Mouse (Mus musculus) ES-E14 (cell line): ENCODE measurements around the gene Bzw1. TPM values are rescaled to one million over a fixed set of nuclear protein-coding genes. Genes with fewer than 3 reads are reported as not detected.

Source experiments
- DNase-seq: peaks from one replicate; pipeline ENCODE4 v3.0.0-alpha.2; 2013; ENCODE audit warnings: low read depth, low spot score
- H3K27ac ChIP-seq: 2 replicates; pipeline ENCODE4 v1.5.1; 2012; ENCODE audit warnings: low read depth, mild to moderate bottlenecking, low read length, moderate library complexity, mixed read lengths; ENCODE audit not compliant: poor library complexity, insufficient read depth, severe bottlenecking
- H3K36me3 ChIP-seq: 2 replicates; pipeline ENCODE4 v1.6.1; 2012; ENCODE audit warnings: mild to moderate bottlenecking, low read length, moderate library complexity, mixed read lengths; ENCODE audit not compliant: control insufficient read depth, poor library complexity, insufficient read depth, severe bottlenecking
- H3K4me1 ChIP-seq, 2 experiments: fragments of 150-350 bp in 1 of 2; sonication (generic) in 1 of 2; 2 replicates each; pipeline ENCODE4 v1.6.1; 2012; ENCODE audit warnings: low read length in 2 of 2, mild to moderate bottlenecking in 1 of 2, mixed read lengths in 1 of 2; ENCODE audit not compliant: control insufficient read depth in 2 of 2, insufficient read depth in 2 of 2, poor library complexity in 1 of 2
- H3K4me3 ChIP-seq, 2 experiments: fragments of 150-350 bp in 1 of 2; sonication (generic) in 1 of 2; 2 replicates each; pipeline ENCODE4 v1.5.1; 2012; ENCODE audit warnings: low read length in 2 of 2, low read depth in 1 of 2, mild to moderate bottlenecking in 1 of 2, mixed read lengths in 1 of 2; ENCODE audit not compliant: insufficient read depth in 1 of 2, poor library complexity in 1 of 2, severe bottlenecking in 1 of 2
- H3K9ac ChIP-seq: 2 replicates; pipeline ENCODE4 v1.6.1; 2012; ENCODE audit warnings: low read depth, mild to moderate bottlenecking, low read length, mixed read lengths; ENCODE audit not compliant: poor library complexity, insufficient read depth, severe bottlenecking
- H3K9me3 ChIP-seq: fragments of 150-350 bp; sonication (generic); 2 replicates; pipeline ENCODE4 v1.6.1; 2012; ENCODE audit warnings: low read depth, mild to moderate bottlenecking, low read length; ENCODE audit not compliant: control insufficient read depth, insufficient read depth
- CHD2 ChIP-seq: IDR thresholded peaks from 2 replicates; pipeline ENCODE4 v1.6.1; 2014; ENCODE audit warnings: mild to moderate bottlenecking, low read depth, low read length, inconsistent platforms
- HCFC1 ChIP-seq: IDR thresholded peaks from 2 replicates; pipeline ENCODE4 v1.6.1; 2012; ENCODE audit warnings: low read length, inconsistent platforms, borderline replicate concordance; ENCODE audit not compliant: insufficient read depth
- MAFK ChIP-seq: IDR thresholded peaks from 2 replicates; pipeline ENCODE4 v1.6.1; 2014; ENCODE audit warnings: mild to moderate bottlenecking, low read depth, low read length, inconsistent platforms; ENCODE audit not compliant: insufficient read depth
- ZC3H11A ChIP-seq: IDR thresholded peaks from 2 replicates; pipeline ENCODE4 v1.6.1; 2012; ENCODE audit warnings: low read depth, mild to moderate bottlenecking, inconsistent platforms, low read length, borderline replicate concordance
- ZNF384 ChIP-seq: IDR thresholded peaks from 2 replicates; pipeline ENCODE4 v1.6.1; 2012; ENCODE audit warnings: low read depth, low read length, inconsistent platforms
- in situ Hi-C, 2 experiments: fragments of 600-800 bp; cut with MboI; formaldehyde crosslinking; loops; one replicate each; pipeline ENCODE4 v1.15.1; 2025; ENCODE audit warnings: low sequenced_read_pairs in 2 of 2, inconsistent platforms in 1 of 2; ENCODE audit not compliant: unreplicated experiment in 2 of 2
- total RNA-seq: library from RNA; depleted of rRNA; stranded (reverse); fragments of 300-350 nt; gene quantifications from 2 replicates; pipeline ENCODE4 v1.2.3, GENCODE M21; 2012

The Bzw1 gene
- total RNA-seq, 1 experiment = 167 TPM

GRCm38 (mm10) chr1:58407321-58407720 is 14.6 kb downstream of the Bzw1 start:
- in situ Hi-C loops = loop anchor here in 1 of 2 experiments (25.0 kb wide), 1 partner anchor 1305 kb away; no protein-coding TSS in a partner anchor

GRCm38 (mm10) chr1:58408141-58408540 is 15.4 kb downstream of the Bzw1 start:
- H3K4me1 ChIP-seq = no peaks in the 10 kb centered on the region; a peak in 1 of 4 replicates
- no peak for TF ChIP-seq ZNF384
- TF ChIP-seq ZC3H11A = no peak
- no peak for TF ChIP-seq MAFK
- TF ChIP-seq HCFC1 = no peak
- no peak for TF ChIP-seq CHD2
- H3K4me3 ChIP-seq = no peak overlapping the region
- H3K9me3 ChIP-seq = no peaks in the 10 kb centered on the region
- H3K27ac ChIP-seq = no peak overlapping the region
- DNase-seq = no peak
- H3K9ac ChIP-seq = no peak overlapping the region
- peaks cover 18% of the 10 kb centered on the region for H3K36me3 ChIP-seq
- in situ Hi-C loops = loop anchor here in 1 of 2 experiments (25.0 kb wide), 1 partner anchor 1304 kb away; no protein-coding TSS in a partner anchor

More at GRCm38 (mm10) chr1:58407321-58407720, 14.6 kb downstream of the Bzw1 start:
- Histone ChIP-seq H3K9me3 (no peaks in the 10 kb centered on the region), H3K36me3 (peaks cover 22% of the 10 kb centered on the region), H3K4me3 (no peak overlapping the region), H3K9ac (no peak overlapping the region), H3K27ac (no peak overlapping the region), H3K4me1 (peaks cover 0 to 3% of the 10 kb centered on the region in 2 experiments; a peak in 2 of 4 replicates)
- TF ChIP-seq ZC3H11A (no peak), CHD2 (0 out of 2 replicates have a peak, but pooled peaks have one; percentile 28), HCFC1 (no peak)
- no peak for DNase-seq

GRCm38 (mm10) chr1:58409553-58410197 is 17.0 kb downstream of the Bzw1 start:
- H3K27ac ChIP-seq = no peak overlapping the region; the same call in 1 of the 2 replicates
- H3K9me3 ChIP-seq = no peaks in the 10 kb centered on the region
- H3K4me1 ChIP-seq = no peaks in the 10 kb centered on the region
- H3K36me3 ChIP-seq = peaks cover 21% of the 10 kb centered on the region
- TF ChIP-seq MAFK = no peak
- in situ Hi-C loops = loop anchor here in 1 of 2 experiments (25.0 kb wide), 1 partner anchor 1303 kb away; no protein-coding TSS in a partner anchor
- no peak for DNase-seq
- H3K9ac ChIP-seq = no peak overlapping the region
- H3K4me3 ChIP-seq = no peak overlapping the region

- in situ Hi-C loops = loop anchor here in 1 of 2 experiments (25.0 kb wide), 1 partner anchor 1302 kb away; no protein-coding TSS in a partner anchor
- Histone ChIP-seq H3K36me3 (peaks cover 23% of the 10 kb centered on the region), H3K9ac (no peak overlapping the region), H3K4me3 (no peak overlapping the region), H3K4me1 (no peaks in the 10 kb centered on the region), H3K9me3 (no peaks in the 10 kb centered on the region), H3K27ac (no peak overlapping the region; the same call in 1 of the 2 replicates)
- no peak for DNase-seq
- TF ChIP-seq MAFK (no peak), ZC3H11A (no peak), HCFC1 (no peak), CHD2 (no peak), ZNF384 (no peak)
These were observed 17.5 kb downstream of the Bzw1 start for GRCm38 (mm10) chr1:58410198-58410588.

- in situ Hi-C loops = loop anchor here in 1 of 2 experiments (25.0 kb wide), 1 partner anchor 1302 kb away; no protein-coding TSS in a partner anchor
- no peaks in the 10 kb centered on the region for H3K4me1 ChIP-seq
- DNase-seq = no peak
- H3K9ac ChIP-seq = no peak overlapping the region
- no peak overlapping the region for H3K4me3 ChIP-seq
- peaks cover 23% of the 10 kb centered on the region for H3K36me3 ChIP-seq
- H3K27ac ChIP-seq = no peak overlapping the region
- TF ChIP-seq ZC3H11A = no peak
- no peaks in the 10 kb centered on the region for H3K9me3 ChIP-seq
These were observed 18.1 kb downstream of the Bzw1 start for GRCm38 (mm10) chr1:58410776-58411175.
